Mouse (Mus musculus) embryo, embryonic 11.5 days (tissue): ENCODE results near the gene Arhgef2.

Source experiments
- DNase-seq: peaks from one replicate; pipeline ENCODE4 v3.0.0-alpha.2; 2012; ENCODE audit warnings: low read depth, low spot score

Arhgef2 gene

DNA sequence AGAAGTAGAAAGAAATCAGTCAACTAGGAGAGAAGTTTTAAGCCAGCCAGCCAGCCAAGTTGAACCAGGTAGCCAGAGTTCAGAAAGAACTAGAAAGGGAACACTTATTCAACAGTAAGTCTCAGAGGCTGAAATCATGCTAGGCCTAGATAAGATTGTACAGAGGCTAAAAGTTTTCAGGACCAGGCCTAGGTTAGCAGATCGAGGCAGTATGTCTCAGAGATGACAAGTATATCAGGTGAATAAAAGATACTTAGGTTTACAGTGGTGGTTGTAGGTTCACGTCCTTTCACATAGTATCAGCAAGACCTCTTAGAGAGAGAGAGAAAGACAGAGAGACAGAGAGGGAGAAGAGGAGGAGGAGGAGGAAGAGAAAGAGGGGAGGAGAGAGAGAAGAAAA lies 78.0 kb downstream of the Arhgef2 start:
- no peak for DNase-seq

DNA sequence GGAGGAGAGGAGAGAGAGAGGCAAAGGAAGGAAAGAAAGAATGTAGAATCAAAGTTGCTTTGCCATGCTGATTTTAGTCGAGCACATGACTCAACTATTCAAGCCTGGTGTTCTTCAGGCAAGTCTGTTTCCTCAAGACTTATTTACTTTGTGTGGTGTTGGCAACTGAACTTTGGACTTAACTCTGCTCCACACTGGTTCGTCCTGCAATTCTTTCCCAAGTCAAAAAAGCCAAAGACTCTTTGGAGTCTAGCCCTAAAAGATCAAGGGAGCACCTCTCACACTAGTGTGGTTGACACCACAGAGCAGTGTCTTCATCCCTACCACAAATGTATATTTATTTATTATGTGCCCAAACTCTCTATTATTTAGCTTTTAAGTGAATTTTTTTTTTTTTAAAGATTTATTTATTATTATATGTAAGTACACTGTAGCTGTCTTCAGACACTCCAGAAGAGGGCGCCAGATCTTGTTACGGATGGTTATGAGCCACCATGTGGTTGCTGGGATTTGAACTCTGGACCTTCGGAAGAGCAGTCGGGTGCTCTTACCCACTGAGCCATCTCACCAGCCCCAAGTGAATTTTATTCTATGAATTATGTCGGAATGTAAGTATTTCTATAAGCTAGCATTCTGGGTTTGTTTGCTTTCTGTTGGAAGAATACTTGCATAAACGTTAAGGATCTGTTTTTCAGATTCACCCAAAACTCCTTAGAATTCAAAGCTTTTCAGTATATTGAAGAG lies 78.6 kb downstream of the Arhgef2 start:
- no peak for DNase-seq

DNA sequence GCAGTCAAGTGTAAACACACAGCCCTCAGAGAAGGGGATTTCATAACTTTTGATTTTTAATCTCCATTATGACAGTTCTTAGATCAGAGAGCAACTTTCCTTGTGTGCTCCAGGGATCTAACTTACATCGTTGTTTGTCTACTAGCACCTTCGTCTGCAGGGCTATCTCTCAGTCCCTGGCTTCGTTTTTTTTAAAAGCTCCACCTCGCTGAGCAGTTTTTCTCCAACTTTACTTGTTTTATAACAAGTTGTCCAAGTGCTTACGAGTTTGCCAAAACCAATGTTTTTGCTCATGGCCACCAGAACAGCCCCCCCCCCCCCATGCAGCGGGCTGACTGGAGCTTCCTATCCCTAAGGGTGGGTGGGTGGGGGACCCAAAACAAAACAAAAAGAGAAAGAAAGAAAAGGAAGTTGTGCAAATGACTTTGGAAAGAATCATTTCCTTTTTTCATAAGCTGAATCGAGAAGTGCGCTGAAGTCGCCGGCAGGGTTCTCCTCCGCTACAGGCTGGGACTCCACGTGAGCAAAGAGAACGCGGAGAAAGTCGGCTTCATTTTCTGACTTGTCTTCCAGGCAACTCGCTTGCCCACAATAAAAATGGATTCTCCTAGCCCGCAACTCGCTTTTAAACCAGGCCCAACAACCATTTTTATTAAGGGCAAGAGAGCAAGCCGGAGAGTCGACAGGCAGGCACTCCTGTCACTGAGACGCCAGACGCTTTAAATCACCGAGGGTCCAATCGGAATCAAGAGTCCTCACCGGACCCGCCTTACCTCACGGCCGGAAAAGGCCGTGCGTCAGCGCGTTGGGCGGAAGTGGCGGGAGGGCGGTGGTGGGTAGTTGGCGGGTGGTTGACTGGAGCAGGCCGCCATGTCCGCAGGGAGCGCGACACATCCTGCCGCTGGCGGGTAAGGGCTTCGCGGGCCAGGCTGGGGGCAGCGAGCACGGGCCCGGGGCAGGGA lies 79.5 kb downstream of the Arhgef2 start, which contains the start of gene Khdc4:
Khdc4 (plus strand) TSS at position 824 of the 962 bp plus-strand sequence.
- peak; percentile 98 for DNase-seq

DNA sequence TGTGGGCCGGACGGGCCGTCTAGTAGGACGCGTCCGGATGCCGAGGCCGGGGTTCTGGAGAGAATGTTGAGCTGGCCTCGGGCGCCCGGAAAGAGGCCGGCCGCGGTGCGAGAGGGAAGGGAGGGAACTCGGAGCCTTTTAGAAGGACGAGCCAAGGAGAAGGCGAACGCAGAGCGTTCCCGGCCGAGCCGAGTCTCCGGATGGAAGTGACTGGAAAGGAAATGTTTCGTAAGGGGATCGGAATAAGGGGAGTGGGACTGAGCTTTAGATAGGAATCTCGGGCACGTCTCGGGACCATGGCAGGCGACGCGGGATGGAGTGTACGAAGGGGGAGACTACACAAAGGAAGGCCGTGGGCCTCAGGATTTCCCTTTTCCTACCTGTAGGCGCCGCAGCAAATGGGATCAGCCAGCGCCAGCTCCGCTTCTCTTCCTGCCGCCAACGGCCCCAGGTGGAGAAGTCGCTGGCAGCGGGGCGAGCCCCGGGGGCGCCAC lies 80.2 kb downstream of the Arhgef2 start:
- DNase-seq: peak; percentile 41

DNA sequence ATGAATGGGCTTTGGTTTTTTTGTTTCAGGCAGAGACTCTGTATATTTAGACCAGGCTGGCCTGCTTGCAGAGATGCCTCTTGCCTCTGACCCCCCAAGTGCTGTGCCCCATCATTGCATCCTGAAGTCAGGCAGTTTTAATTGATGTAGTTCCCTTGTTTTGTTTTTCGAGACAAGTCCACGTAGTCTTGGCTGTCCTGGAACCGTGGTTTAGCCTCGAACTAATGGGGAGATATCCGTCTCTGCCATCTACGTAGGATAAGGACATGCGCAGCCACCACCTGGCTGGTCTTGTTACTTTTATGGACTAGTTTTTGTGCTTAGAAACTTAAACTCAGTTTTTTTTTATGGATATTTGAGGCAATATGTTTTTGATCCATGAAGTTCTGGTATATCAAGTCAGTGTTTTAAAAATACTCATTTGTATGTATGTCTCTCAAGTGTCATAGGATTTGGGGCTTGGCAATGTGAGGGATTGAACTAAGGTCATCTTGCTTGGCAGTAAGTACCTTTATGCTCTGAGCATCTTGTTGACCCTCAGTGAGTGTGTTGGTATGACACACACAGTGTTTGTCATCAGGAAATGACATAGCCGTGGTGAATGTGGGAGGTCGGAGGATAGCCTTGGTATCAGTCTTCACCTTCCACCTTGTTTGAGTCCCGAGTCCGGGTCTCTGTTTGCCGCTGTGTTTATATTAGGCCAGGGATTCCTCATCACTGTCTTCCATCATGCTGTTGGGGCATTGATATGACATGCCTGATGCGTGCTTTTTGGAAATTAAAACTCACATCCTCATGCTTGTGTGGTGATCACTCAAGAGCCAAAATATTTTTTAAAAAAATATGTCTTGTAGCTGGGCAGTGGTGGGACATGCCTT lies 81.2 kb downstream of the Arhgef2 start:
- no peak for DNase-seq

DNA sequence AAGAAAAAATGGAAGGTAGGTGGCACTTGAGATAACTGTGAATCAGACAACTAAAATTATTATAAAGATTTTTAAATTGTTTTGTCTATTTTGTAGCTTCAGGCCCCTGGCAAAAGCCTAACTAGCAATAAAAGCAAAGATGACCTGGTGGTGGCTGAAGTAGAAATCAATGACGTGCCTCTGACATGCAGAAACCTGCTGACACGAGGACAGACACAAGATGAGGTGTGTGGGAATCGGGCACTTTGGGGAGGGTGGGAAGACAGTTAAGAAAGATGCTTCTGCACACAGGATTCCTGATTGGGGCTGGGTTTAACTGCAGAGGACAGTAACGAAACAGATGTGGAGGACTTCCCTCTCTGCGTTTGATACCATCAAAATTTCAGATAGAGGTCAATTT lies 83.3 kb downstream of the Arhgef2 start:
- DNase-seq: no peak

DNA sequence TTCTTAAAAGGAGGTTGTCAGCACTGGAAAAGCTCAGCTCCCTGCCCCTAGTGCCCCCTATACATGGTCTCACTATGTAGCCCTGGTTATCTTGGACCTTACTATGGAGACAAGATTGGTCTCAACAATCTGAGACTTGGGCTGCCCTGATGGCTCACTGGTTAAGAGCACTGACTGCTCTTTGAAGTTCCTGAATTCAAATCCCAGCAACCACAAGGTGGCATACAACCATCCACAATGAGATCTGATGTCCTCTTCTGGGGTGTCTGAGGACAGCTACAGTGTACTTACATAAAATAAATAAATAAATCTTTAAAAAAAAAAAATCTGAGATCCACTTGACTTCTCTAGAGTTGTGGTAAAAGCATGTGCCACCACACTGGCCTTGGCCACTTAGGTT lies 89.8 kb downstream of the Arhgef2 start:
- DNase-seq: no peak
